Mouse (Mus musculus) kidney, postnatal 0 days (tissue): ENCODE data around the gene Drg1. TPM values are rescaled to one million over a fixed set of nuclear protein-coding genes. Genes with fewer than 3 reads are reported as not detected.
A peak's percentile ranks its signal among the peaks of the same experiment; 100 is the strongest.
"Not testable (repeated sequence)": the region's sequence is repeated elsewhere in the genome, so short reads cannot be mapped to it uniquely, and the experiment has no call there.

Experiments
- ATAC-seq: fragments of 200-750 bp; cut with Nextera tagmentation; replicated peaks from 2 replicates; pipeline ENCODE4 v1.8.0; 2017; ENCODE audit warnings: low read depth, moderate number of reproducible peaks, moderate TSS enrichment, moderate library complexity; ENCODE audit not compliant: low FRiP score
- DNase-seq: peaks from one replicate; pipeline ENCODE4 v3.0.0-alpha.2; 2016; ENCODE audit warnings: low spot score
- H3K27ac ChIP-seq: fragments of 300-500 bp; sonication (generic); 2 replicates; pipeline ENCODE4 v1.5.1; 2014; ENCODE audit warnings: mild to moderate bottlenecking
- H3K27me3 ChIP-seq: fragments of 300-500 bp; sonication (generic); 2 replicates; pipeline ENCODE4 v1.6.1; 2014; ENCODE audit warnings: low read length, mixed read lengths; ENCODE audit not compliant: insufficient read depth
- H3K36me3 ChIP-seq: fragments of 300-500 bp; sonication (generic); 2 replicates; pipeline ENCODE4 v1.6.1; 2014; ENCODE audit warnings: low read length, mixed read lengths; ENCODE audit not compliant: insufficient read depth
- H3K4me1 ChIP-seq: fragments of 300-500 bp; sonication (generic); replicated peaks from 2 replicates; pipeline ENCODE4 v1.6.1; 2014; ENCODE audit warnings: antibody characterized with exemption, low read length, mixed read lengths; ENCODE audit not compliant: insufficient read depth
- H3K4me2 ChIP-seq: fragments of 300-500 bp; sonication (generic); 2 replicates; pipeline ENCODE4 v1.6.1; 2014; ENCODE audit warnings: mild to moderate bottlenecking, low read length, moderate library complexity, mixed read lengths
- H3K4me3 ChIP-seq: fragments of 300-500 bp; sonication (generic); replicated peaks from 2 replicates; pipeline ENCODE4 v1.5.1; 2014; ENCODE audit warnings: low read depth, low read length
- H3K9ac ChIP-seq: fragments of 300-500 bp; sonication (generic); 2 replicates; pipeline ENCODE4 v1.6.1; 2014; ENCODE audit warnings: low read depth, low read length
- H3K9me3 ChIP-seq: fragments of 300-500 bp; sonication (generic); replicated peaks from 2 replicates; pipeline ENCODE4 v1.6.1; 2016; ENCODE audit warnings: low read length, inconsistent platforms, mixed read lengths
- WGBS: fragments of 180-500 bp; shearing (Covaris S2); extraction: QIAGEN DNeasy Blood & Tissue Kit; methylation state at CpG from one replicate; pipeline ENCODE4 v1.1.7; 2014; 5-methylcytosine and 5-hydroxymethylcytosine counted together
- polyA plus RNA-seq: library from polyadenylated mRNA; unstranded; fragments of >200 nt; fragmentation: Nextera tagmentation; extraction: Ambion mirVana; gene quantifications from 2 replicates; pipeline ENCODE4 v1.2.1, GENCODE M21; 2015

The Drg1 gene
- polyA plus RNA-seq, 1 experiment from 2014 or later: 176 TPM

DNA sequence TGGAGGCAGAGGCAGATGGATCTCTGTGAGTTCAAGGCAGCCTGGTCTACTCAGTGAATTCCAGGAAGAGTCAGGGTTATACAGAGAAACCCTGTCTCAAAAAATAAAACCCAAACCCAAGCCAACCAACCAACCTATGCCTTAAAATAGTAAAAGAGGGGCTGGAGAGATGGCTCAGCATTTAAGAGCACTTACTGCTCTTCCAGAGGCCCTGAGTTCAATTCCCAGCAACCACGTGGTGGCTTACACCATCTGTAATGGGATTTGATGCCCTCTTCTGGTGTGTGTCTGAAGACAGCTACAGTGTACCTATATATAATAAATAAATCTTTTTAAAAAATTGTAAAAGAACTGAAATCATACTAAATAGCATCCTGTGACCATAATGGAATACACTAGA, 94.3 kb downstream of the Drg1 start:
- H3K36me3 ChIP-seq, H3K4me2 ChIP-seq, ATAC-seq, H3K27me3 ChIP-seq, H3K9ac ChIP-seq, H3K4me1 ChIP-seq, DNase-seq, H3K27ac ChIP-seq, H3K9me3 ChIP-seq, H3K4me3 ChIP-seq: not testable (repeated sequence)
- WGBS: 62% methylated on average over 1 of the region's 1 CpGs

DNA sequence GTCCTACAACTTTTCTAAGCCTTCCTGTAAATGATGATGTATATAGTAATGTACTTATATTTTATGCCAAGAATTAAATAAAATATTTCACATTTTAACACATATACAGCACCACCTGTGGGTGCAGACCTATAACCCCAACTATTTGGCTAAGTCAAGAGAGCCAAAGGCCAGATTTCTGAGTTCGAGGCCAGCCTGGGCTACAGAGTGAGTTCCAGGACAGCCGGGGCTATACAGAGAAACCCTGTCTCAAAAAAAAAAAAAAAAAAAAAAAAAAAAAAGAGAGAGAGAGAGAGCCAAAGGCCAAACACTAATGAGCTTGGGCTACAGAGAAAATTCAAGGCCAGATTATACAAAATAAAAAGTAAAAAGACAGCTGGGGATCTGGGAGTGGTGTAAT, 97.2 kb downstream of the Drg1 start:
- ATAC-seq: peak; percentile 10
- not testable (repeated sequence) for H3K27ac ChIP-seq, H3K4me1 ChIP-seq, H3K4me2 ChIP-seq, H3K27me3 ChIP-seq, DNase-seq, H3K9me3 ChIP-seq, H3K9ac ChIP-seq, H3K36me3 ChIP-seq, H3K4me3 ChIP-seq
- 68% methylated on average over 2 of the region's 2 CpGs for WGBS

DNA sequence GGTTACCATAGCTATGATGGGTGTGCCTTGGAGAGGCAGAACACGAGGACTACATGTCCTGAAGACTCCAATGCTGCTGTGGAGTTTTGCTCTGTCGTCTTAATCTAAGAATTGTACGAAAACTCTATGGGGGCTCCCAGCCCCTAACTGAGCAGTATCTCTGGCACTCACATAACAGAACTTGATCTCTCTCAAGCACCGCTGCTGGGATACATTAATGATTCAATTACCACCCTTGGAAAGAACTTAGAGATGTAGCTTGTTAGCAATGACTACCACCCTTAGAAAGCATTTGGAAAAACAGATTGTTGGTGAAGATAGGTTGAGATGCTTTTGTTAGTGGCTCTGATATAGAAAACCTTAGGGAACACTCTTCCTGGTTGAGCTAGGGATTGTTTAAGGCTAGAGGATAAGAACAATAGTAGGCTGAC, 98.6 kb downstream of the Drg1 start:
- H3K4me3 ChIP-seq, H3K27me3 ChIP-seq, H3K36me3 ChIP-seq, H3K27ac ChIP-seq, H3K4me1 ChIP-seq, H3K4me2 ChIP-seq, H3K9ac ChIP-seq, H3K9me3 ChIP-seq, ATAC-seq, DNase-seq: not testable (repeated sequence)
- 70% methylated on average over 4 of the region's 4 CpGs for WGBS

DNA sequence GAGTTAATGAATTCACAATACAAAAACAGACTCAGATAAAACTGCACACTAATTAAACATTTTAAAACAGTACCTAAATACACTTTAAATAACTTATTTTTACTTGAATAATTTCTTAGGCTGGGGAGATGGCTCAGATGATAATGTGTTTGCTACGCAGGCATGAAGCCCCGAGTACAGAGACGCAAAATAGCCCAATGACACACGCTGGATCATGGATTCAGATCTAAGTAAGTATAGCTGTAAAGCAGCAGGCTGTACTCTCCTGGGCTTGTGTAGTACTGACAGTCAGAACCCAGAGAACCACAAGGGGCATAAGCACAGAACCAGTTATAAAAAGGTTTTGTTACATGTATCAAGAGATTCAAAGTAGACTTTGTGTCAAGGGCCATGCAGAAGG, 99.1 kb downstream of the Drg1 start:
- DNase-seq, ATAC-seq: not testable (repeated sequence)

DNA sequence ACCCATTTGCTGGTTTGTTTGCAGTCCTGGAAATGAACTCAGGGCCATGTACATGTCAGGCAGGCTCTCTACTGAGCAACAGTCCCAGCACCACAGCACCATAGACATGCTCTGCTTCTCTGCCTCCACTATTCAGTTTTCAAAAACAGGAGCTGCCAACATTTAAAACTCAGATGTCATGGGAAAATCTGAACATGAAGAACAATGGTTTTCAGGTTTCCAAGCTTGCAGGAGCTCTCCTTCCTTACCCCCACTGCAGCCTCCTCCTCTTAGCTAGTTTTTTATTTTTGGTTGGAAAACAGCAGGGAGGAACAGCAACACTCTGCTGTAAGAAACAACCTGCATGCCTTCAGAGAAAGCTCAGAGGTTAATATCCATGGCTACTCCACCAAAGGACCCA, 99.9 kb downstream of the Drg1 start:
- H3K27ac ChIP-seq, H3K27me3 ChIP-seq, H3K36me3 ChIP-seq, DNase-seq, H3K4me2 ChIP-seq, H3K4me1 ChIP-seq, H3K9ac ChIP-seq, ATAC-seq, H3K9me3 ChIP-seq, H3K4me3 ChIP-seq: not testable (repeated sequence)

More for the DNA sequence above, 99.1 kb downstream of the Drg1 start:
- H3K4me3 ChIP-seq, H3K36me3 ChIP-seq, H3K9ac ChIP-seq, H3K27ac ChIP-seq, H3K27me3 ChIP-seq, H3K9me3 ChIP-seq, H3K4me2 ChIP-seq, H3K4me1 ChIP-seq: not testable (repeated sequence)
- WGBS: 92% methylated on average over 4 of the region's 4 CpGs

GRCm38 (mm10) chr11:3165210-3165782, 100.9 kb downstream of the Drg1 start:
- WGBS: 77% methylated on average over 3 of the region's 5 CpGs
- not testable (repeated sequence) for H3K27ac ChIP-seq, H3K27me3 ChIP-seq, H3K9me3 ChIP-seq, H3K4me1 ChIP-seq, H3K36me3 ChIP-seq, H3K4me2 ChIP-seq, H3K4me3 ChIP-seq, H3K9ac ChIP-seq
- ATAC-seq (peak; percentile 12), DNase-seq (peak; percentile 38)

GRCm38 (mm10) chr11:3163661-3164060, 102.6 kb downstream of the Drg1 start:
- not testable (repeated sequence) for H3K36me3 ChIP-seq, H3K9ac ChIP-seq, H3K4me3 ChIP-seq, ATAC-seq, H3K4me2 ChIP-seq, DNase-seq, H3K27ac ChIP-seq, H3K4me1 ChIP-seq, H3K27me3 ChIP-seq, H3K9me3 ChIP-seq
- WGBS: 58% methylated on average over 3 of the region's 3 CpGs

- H3K4me2 ChIP-seq, H3K4me3 ChIP-seq, H3K27me3 ChIP-seq, ATAC-seq, H3K9me3 ChIP-seq, H3K9ac ChIP-seq, H3K36me3 ChIP-seq, H3K4me1 ChIP-seq, DNase-seq, H3K27ac ChIP-seq: not testable (repeated sequence)
- 83% methylated on average over 2 of the region's 2 CpGs for WGBS
Measured at GRCm38 (mm10) chr11:3163122-3163521, 103.1 kb downstream of the Drg1 start.

GRCm38 (mm10) chr11:3162236-3162897, 103.8 kb downstream of the Drg1 start:
- H3K4me2 ChIP-seq, H3K4me1 ChIP-seq, H3K36me3 ChIP-seq, H3K27me3 ChIP-seq, H3K27ac ChIP-seq, H3K9ac ChIP-seq, H3K9me3 ChIP-seq, DNase-seq, H3K4me3 ChIP-seq: not testable (repeated sequence)
- WGBS: 63% methylated on average over 5 of the region's 5 CpGs
- peak; percentile 47 for ATAC-seq
